Mouse (Mus musculus): ENCODE results near the gene Nkx2-5. TPM values are rescaled to one million over a fixed set of nuclear protein-coding genes. Genes with fewer than 3 reads are reported as not detected.

Gene Nkx2-5
- not detected for polyA plus RNA-seq (2017; shearing (Covaris generic))

GRCm38 (mm10) chr17:26844909-26845148, at the start of gene Nkx2-5:
TSS of gene Nkx2-5 (minus strand) at chr17:26845009.

Other genes with a start within 250 kb of the Nkx2-5 start
- 100 to 1,000 TPM; 339 to 371 TPM for gene Atp6v0e, start 181.8 kb downstream of the Nkx2-5 start, polyA plus RNA-seq (2017; shearing (Covaris generic))
- 10 to 100 TPM; 66.5 to 69.1 TPM for gene Crebrf, start 129.4 kb downstream of the Nkx2-5 start, polyA plus RNA-seq (2017; shearing (Covaris generic))
- gene Bnip1, start 63.9 kb downstream of the Nkx2-5 start, polyA plus RNA-seq (2017; shearing (Covaris generic)), result 10 to 100 TPM; 29.3 to 35.4 TPM
- gene Kifc5b, start 72.1 kb upstream of the Nkx2-5 start, polyA plus RNA-seq (2017; shearing (Covaris generic)), result 1 to 10 TPM; 2.2 TPM
- 10 to 100 TPM; 78.1 to 79.1 TPM for gene Phf1, start 88.0 kb upstream of the Nkx2-5 start, polyA plus RNA-seq (2017; shearing (Covaris generic))
- 100 to 1,000 TPM; 159 to 171 TPM for gene Cuta, start 94.6 kb upstream of the Nkx2-5 start, polyA plus RNA-seq (2017; shearing (Covaris generic))
- gene Syngap1, start 96.2 kb upstream of the Nkx2-5 start, polyA plus RNA-seq (2017; shearing (Covaris generic)), result under 1 TPM; 0.06 to 0.20 TPM
- gene Zbtb9, start 128.2 kb upstream of the Nkx2-5 start, polyA plus RNA-seq (2017; shearing (Covaris generic)), result 10 to 100 TPM; 29.4 to 30.1 TPM
- 1 to 10 TPM; 4.7 to 5.4 TPM for gene Bak1, start 184.0 kb upstream of the Nkx2-5 start, polyA plus RNA-seq (2017; shearing (Covaris generic))
- gene Itpr3, start 212.3 kb upstream of the Nkx2-5 start, polyA plus RNA-seq (2017; shearing (Covaris generic)), result 10 to 100 TPM in 1 of 2 experiments, 1 to 10 TPM in 1; 9.2 to 17.0 TPM